Mouse (Mus musculus) liver, embryonic 14.5 days (tissue): Measurements from ENCODE around the gene Tenm2.

Source experiments
- CTCF ChIP-seq: IDR thresholded peaks from 2 replicates; pipeline ENCODE4 v1.5.1; 2016; ENCODE audit warnings: antibody characterized with exemption, low read depth, control low read depth
- EP300 ChIP-seq: IDR thresholded peaks from 2 replicates; pipeline ENCODE4 v1.6.1; 2016; ENCODE audit warnings: antibody characterized with exemption, low read depth

- TF ChIP-seq CTCF (no peak), EP300 (no peak)
Measured at GRCm38 (mm10) chr11:37075349-37075748, 160.4 kb downstream of the Tenm2 start.
